Mouse (Mus musculus) heart, postnatal 36 days (tissue): ENCODE results near the gene Elmo1. TPM values are rescaled to one million over a fixed set of nuclear protein-coding genes. Genes with fewer than 3 reads are reported as not detected.

ENCODE experiments used
- DNase-seq, 2 experiments: peaks; one replicate each; pipeline ENCODE4 v3.0.0; 2021 to 2022
- intact Hi-C: fragments of 180-260 bp; cut with DNase I; formaldehyde crosslinking; loops from one replicate; pipeline ENCODE4 v1.15.1; 2025
- total RNA-seq, 2 experiments: library from RNA; stranded (reverse); gene quantifications; 2 replicates each; pipeline ENCODE4 v1.2.3; 2021

Elmo1 gene
- total RNA-seq, 2 experiments from 2014 or later, result 8.5 to 11.2 TPM

DNA sequence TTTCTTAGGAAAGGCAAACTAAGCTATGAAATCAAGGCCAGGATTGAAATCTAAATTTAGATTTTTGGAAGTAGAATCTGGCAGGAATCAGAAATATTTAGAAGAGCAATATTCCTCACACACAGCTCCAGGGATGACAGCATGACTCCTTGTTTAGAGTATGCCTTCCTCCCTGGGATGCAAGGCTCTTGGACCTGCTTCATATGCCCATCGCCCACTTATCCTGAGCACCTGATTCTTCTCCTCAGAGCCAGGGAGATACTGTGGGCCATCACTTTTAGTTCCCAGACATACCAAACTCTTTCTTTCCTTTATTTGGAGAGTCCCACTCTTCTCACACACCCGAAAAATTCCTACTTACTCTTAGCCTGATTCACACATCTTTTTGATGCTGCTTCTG is 449.2 kb downstream of the Elmo1 start:
- DNase-seq, result no peak
- intact Hi-C loops, result no loop called here

DNA sequence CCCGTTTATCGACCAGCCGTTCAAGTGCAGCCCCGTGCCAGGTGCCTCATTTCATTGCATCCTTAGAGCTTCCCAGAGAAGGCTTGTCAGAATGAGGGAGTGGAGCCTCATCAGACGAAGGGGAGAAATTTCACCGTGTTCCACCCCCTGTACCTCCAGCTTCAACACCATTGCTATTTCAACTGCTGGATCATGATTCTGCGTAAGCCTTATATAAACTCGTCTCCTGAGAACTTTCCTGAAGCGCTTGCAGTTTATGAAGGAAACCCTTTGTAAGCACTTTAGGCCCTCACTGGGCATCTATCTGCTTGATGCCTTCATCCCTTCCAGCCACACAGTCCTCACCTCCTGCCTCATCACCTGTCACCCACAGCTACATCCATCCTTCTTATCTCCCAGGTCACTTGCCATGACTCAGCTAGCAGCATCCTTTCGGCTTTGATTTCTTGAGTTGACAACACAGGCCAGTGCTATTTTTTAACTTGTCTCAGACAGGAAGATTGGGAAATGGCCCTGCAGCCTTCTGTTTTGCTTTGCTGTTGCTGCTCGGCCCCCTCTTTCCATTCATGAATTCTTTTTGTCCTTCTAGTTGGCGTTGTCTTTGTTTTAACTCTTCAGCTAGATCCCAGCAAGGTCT is 456.3 kb downstream of the Elmo1 start:
- DNase-seq, result no peak

DNA sequence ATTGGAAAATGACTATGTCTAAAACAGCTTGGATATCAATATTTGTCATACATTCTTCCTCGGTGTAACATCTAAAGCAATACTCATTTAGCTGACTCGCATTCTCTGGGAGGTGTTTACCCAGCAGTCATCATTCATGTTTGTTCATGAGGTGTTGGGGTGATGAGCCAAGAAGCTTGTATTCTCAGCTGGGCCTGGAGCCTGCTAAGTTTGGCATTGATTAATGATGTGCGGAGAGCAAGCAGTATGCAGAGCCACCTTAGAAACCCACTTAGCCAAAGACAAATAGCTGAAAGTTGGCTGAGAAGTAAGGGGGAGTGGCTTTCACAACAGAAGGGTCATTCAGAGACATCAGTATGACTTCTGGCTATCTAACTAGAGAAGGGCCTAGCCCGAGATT is 459.6 kb downstream of the Elmo1 start:
- intact Hi-C loops, result loop anchor here (5.0 kb wide), 1 partner anchor 1223 kb away; no protein-coding TSS in a partner anchor
- DNase-seq, result no peak

More for the DNA sequence above, 456.3 kb downstream of the Elmo1 start:
- intact Hi-C loops, result no loop called here

DNA sequence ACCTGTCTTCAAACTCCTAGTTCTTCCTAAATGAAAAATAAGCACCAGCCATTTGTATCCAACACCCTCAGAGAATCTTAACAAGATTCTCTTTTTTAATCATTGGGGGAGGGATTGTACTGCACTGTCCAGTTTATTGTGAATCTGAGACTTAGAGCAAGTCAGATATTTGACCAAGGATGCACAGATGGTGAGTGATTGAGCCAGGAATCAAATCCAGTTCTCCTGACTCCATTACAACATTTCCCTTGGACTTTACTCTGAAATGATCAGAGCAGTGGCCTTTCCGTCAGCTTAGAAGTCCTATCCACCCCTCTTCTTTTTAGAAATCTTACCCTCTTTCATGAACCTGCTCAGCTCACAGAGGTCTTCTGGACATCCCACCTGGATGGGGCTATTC is 461.2 kb downstream of the Elmo1 start:
- no peak for DNase-seq
- intact Hi-C loops, result loop anchor here (5.0 kb wide), 1 partner anchor 1224 kb away; no protein-coding TSS in a partner anchor

DNA sequence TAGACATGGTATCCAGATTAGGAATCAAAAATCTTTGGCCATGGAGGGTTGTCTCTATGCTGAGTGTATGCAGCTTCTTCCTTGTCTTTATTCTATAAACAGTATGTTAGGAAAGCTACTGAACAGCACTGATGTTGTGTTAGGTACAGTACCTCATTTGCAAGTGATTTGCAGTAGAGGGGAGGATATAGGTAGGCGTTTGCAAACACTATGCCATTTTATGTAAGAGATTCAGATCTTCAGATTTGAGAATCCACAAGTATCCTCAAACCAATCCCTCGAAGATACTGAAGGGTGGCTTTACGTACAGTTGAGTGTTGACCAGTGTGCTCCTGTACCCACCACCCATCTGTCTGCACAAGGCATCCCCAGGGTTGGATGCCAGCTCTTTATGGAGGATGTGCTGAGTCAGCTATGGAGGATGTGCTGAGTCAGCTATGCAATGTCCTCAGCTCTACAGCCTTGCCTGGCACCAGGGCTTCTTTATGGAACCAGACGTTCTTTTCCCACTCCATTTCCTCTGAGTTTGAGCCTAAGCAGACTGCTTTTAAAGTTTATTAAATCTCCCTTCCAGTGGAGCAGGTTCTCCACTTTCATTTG is 465.6 kb downstream of the Elmo1 start:
- intact Hi-C loops, result no loop called here
- no peak for DNase-seq

DNA sequence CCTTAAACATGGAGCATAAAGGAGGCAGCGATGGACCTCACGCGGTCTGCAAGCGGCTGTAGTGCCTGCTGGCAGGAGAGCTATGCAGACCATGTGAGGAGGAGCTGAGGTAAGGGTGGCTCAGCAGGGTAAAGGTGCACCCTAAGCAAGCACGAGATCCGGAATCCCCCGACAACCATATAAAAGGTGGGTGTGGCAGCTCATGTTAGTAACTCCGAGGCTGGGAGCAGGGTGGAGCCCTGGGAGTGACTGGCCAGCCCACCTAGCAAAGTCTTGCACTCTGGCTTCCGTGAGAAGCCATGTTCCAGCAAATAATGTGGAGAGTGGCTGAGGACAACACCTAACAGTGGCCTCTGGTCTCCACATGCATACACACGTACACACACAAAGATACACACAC is 466.3 kb downstream of the Elmo1 start:
- no peak for DNase-seq
- intact Hi-C loops, result no loop called here

DNA sequence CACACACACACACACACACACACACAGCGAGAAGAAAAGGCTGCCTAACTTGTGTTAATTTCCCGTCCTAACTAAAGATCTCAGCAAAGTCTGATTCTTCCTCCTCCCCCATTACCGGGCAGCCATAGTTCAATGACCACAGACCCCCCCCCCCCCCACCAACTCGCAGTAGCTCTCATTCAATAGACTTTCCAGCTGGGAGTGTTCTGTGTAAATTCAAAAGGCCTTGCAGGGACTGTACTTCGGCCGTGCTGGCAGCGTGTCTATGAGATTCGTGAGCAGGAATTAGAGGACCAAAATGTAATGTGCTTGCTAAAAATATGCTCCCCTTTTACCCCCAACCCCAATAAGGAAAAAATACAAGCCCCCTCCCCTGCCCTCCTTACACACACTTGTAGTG is 466.8 kb downstream of the Elmo1 start:
- intact Hi-C loops, result no loop called here
- no peak for DNase-seq

DNA sequence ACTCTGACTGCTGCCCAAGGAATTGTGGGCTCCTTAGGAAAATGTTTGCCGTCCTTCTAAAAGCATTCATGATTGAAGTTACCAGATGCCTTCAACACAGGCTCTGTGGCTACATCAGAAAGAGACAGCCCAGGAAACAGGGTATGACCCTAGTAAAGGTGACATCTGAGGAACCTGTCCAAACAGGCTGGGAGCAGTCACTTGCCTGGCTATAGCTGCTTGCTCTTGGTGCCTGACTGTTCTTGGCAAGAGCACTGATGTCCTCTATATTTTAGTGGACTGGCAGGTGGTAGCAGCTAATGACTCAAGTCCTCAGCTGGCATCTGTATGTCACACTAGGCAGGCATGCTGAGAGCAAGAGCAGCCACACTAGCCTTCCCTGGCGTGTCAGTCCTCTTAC is 468.0 kb downstream of the Elmo1 start:
- intact Hi-C loops, result no loop called here
- DNase-seq, result no peak

DNA sequence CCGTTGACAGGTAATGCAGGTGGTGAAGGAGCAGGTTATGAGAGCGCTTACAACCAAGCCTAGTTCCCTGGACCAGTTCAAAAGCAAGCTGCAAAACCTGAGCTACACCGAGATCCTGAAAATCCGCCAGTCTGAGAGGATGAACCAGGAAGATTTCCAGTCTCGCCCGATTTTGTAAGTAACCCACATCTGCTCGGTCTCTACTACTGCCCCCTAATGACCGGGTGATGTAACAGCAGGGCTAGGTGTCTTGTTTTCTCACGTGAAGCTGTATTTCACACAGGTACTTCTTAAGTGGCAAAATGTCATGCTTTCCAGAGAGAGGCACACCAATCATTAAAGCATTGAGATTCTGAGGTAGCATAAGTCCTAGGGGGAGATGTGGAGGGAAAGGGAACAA is 474.0 kb downstream of the Elmo1 start:
- DNase-seq, result no peak
- intact Hi-C loops, result no loop called here

DNA sequence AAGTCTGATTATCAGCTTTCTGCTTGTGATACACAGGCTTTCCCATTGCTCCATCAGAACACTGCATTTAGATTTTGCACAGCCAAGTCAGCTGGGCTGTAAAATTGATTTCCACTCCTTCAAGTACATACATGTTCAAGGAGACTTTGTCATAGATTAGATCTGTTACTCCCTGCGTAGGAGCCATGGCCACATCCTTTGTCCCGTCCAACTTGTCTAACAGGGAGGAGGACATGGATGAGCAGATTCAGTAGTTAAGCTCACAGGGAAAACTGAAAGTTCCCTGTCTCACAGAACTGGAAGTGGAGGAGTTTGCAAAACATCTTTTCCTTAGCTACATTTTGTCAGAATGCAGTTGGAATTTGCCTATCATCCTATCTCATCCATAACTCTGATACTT is 484.8 kb downstream of the Elmo1 start:
- intact Hi-C loops, result no loop called here
- no peak for DNase-seq

DNA sequence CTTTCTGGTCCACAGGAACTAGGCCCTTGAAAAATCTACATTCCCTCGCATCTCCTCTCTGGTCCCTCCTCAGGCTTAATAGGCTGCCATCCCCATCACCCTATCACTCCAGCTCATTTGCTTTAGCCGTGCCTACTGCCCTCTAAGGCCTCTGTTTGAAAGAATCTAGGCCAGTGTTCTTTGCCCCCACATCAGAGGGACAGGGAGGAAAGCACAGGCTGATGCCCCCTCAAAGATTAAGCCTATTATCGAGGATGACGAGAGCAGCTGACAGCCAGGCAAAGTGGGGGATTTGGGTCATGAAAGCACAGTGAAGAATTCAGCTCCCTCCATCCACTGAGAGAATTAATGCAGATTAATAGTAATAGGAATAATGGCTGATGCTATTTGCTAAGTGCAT is 495.5 kb downstream of the Elmo1 start:
- DNase-seq, result no peak
- intact Hi-C loops, result no loop called here

DNA sequence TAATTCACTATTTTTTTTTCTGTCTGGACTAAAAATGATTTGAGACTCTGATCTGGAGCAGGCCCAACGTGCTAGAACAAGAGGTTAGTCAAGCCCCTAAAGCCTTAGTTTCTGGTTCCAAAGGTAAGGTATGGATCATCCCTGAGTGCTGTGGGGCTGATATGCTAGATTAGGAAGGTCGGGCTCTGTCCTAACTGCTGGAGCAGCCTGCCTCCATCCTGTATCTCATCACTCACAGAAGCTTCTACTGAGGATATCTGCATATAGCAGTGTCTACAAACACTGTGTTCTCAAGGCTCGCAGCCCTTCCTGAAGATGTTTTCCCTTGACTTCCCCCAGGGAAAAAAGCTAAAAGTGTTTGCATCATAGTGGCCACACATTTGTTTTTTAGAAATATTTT is 496.1 kb downstream of the Elmo1 start:
- intact Hi-C loops, result no loop called here
- DNase-seq, result no peak

DNA sequence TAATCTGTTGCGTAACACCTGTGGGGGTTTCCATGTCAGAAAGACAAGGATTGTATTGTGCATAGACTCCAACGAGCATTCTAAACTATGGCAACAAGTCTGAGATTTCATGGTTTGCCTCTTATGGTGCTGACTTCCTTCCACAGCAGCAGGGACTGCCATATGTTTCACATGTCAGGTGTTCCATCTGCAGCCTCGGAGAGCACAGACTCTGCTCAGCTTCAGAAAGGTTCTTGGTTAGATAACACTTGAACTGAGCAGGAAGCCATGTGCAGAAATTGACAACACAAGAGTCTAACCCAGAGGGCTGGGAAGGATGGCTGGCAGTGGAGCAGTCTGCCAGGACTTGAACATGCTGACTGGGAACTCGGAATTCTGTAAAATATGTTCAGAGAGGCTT is 500.6 kb downstream of the Elmo1 start:
- intact Hi-C loops, result no loop called here
- no peak for DNase-seq

DNA sequence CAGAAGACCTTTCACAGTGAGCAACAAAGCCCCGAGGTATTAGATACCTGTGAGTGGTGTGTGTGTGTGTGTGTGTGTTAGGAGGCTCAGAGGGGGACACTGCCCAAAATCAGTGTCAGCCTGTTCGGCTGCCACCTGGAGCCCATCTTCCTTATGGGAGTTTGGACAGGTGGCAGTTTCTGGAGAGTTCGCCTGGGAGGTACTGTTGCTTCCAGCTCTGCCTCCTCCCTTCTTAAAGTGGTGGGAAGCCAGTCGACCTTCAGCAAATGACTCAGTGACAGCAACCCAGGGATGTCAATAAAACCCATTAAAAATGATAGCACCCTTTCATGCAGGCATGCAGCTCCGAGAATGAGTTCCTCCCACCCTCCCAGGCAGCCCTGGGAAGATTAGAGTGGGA is 506.9 kb downstream of the Elmo1 start:
- no peak for DNase-seq
- intact Hi-C loops, result no loop called here

DNA sequence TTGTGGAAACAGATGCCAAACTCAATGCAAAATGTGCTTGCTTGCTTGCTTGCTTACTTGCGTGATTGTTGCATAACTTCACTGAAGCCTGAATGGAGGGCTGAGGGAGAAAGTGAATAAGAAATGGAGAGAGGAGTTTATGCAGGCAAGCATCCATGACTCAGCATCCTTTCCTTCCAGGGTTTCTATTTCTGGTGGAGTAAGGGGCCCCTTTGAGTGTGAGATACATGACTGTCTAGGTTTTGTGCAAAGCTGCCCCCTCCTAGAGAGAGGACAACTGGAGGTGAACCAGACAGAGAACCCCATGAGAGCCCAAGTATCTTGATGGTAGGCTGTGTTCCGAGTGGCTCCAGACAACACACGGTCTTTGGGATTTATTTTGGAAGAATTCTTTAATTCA is 508.2 kb downstream of the Elmo1 start:
- DNase-seq, result peak in 1 of 2 experiments; percentile 5
- intact Hi-C loops, result no loop called here

DNA sequence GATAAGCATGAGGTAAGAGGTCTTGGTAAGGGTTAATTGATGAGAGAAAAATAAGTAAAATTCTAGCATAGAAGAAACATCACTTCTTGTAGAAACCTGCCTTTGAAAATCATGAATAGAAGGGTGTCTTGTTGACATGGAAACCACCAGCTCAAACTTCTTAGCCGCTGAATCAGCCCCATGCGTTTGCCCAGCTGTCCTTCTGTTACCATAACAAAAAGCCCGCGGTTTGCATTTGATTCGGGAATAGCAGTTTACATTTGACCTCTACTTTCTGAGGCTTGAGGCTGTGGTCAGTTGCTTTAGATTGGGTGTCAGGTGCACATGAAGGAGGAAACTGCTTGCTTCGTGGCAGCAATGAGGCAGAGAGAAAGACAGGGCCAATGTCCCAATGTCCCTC is 509.9 kb downstream of the Elmo1 start:
- no peak for DNase-seq
- intact Hi-C loops, result no loop called here

DNA sequence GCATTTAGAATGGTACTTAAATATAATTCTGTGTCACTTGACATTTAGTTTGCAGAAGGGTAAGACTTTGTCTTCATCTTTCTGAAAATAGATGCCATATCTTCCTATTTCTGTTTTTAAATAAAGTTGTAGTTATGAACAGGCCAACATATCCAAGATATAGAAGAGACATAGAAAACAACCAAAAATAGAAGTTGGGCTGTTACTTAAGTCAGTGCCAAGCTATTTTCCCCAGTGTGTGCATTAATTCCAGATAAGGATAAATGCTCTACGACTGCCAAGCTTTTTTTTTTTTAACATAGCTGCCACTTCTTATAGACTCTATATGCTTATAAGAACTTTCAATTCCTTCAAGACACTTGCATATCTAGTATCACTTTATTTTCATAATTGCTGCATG is 511.0 kb downstream of the Elmo1 start:
- no peak for DNase-seq
- intact Hi-C loops, result no loop called here

DNA sequence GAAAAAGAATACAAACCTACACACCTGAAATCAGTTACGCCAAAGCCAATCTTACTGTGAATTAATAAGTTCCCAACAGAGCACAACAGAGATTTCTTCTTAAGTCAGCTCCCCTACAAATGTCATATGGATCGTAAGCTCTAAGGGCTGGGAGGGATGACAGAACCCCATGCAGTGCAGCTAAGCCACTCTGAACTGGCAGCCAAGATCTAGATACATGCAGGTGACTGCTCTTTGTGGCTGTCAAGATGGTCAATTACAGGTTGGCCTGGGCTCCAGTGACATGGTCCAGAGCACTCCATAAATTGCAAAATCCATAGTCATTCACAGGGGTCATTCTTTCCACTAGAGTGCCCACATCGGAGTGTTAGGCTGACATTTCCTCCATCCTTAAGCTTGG is 516.5 kb downstream of the Elmo1 start:
- intact Hi-C loops, result no loop called here
- no peak for DNase-seq

DNA sequence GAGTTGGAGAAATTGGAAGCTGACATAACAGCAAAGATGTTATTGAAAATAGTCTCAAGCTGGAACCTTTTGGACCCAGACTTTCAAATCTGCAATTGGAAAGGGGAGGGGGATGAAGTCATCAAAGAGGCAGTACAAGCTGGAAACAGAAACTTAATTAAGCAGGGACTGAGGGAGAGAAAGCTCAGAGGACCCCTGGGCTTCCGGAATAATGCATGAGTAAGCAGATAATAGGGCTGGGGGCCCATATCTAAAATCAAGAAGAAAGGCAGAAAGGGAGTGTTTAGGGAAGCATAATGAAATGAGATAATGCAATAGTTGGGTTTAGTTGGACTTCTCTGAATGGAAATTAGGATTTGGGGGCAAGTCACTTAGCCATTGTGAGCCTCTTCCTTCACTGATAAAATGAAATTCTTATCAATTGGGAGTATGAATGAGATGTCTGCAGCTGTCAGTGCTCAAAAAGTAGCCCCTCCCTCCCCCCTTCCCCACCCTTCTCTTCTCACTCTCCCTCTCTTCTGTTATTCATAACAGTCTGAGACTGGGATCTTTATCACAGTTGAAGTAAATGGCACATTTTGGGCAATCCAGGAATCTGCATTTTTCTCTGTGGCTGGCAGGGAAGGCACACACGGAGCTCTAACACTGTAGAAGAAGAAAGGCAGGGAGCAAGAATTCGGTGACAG is 518.8 kb downstream of the Elmo1 start:
- DNase-seq, result no peak
- intact Hi-C loops, result no loop called here

DNA sequence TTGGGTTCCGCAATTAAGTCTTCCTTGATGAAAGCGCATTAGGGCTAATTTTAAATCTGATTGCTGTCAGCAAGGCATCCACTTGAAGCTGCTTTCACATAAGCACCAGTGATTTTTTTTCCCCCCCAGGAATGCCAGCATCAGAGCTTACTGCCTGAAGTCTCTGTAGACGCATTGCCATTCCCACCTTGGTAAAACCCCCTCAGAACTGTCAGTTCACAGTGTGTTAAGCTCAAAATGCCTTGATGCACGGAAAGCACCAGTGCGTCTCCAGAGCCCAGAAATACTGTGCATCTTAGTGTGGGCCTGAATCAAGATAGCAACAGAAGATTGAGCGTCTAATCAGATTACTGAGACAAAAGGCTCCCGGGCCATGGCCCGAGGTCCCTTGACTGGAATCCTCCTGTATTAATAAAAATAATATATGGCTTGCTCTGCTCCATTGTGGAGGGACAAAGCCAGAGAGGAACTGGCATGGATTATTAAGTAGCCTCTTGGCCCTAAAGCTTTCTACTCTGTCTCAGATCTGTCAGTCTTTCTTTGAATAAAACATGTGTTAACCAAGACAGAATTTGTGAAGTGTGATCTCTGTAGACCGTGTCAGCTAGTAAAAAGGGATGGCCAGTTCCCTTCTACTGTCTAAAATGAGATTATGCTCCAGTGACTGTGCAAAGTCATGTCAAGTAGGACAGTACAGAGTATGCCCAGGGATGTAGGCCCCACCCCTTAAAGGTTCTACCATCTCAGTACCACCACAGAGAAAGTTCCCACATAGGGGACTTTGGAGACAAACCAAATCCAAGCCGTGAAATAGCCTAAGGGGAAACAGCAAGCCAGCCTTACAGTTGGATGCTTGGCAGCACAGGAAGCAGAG is 525.4 kb downstream of the Elmo1 start:
- no peak for DNase-seq
- intact Hi-C loops, result no loop called here

DNA sequence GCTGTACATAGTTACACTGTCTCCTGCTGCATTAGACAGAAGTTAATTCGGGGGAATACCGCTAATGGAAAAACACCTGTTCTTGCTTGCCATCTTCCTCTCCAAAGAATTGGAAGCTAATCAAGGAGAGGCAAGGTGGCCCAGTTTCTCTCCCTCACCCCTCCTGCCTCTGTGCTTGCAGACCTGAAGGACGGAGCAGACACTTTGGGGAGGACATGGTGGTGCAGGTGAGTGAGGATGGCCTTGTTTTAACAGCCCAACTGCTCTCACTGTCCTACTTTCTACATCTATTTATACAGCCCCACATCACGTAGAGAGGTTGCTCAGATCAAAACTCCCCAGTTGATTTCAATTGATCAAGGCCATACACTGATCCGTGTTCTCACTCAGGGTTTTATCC is 529.5 kb downstream of the Elmo1 start:
- DNase-seq, result no peak
- intact Hi-C loops, result no loop called here
